Mouse (Mus musculus) liver, embryonic 13.5 days (tissue): ENCODE measurements around the gene Acp7. TPM values are rescaled to one million over a fixed set of nuclear protein-coding genes. Genes with fewer than 3 reads are reported as not detected.
"Not testable (repeated sequence)": the region's sequence is repeated elsewhere in the genome, so short reads cannot be mapped to it uniquely, and the experiment has no call there.

Source experiments
- ATAC-seq: fragments of 200-750 bp; cut with Nextera tagmentation; 2 replicates; pipeline ENCODE4 v1.8.0; 2017; ENCODE audit warnings: low read depth, mild to moderate bottlenecking, moderate number of reproducible peaks, moderate library complexity
- DNase-seq: peaks from one replicate; pipeline ENCODE4 v3.0.0; 2022
- H3K27ac ChIP-seq: fragments of 300-500 bp; sonication (generic); 2 replicates; pipeline ENCODE4 v1.5.1; 2015; ENCODE audit warnings: moderate library complexity, mild to moderate bottlenecking, inconsistent platforms
- H3K27me3 ChIP-seq: fragments of 300-500 bp; sonication (generic); 2 replicates; pipeline ENCODE4 v1.6.1; 2015; ENCODE audit warnings: mild to moderate bottlenecking, inconsistent platforms
- H3K36me3 ChIP-seq: fragments of 300-500 bp; sonication (generic); 2 replicates; pipeline ENCODE4 v1.6.1; 2015; ENCODE audit warnings: mild to moderate bottlenecking, inconsistent platforms
- H3K4me1 ChIP-seq: fragments of 300-500 bp; sonication (generic); replicated peaks from 2 replicates; pipeline ENCODE4 v1.6.1; 2015; ENCODE audit warnings: inconsistent platforms
- H3K4me2 ChIP-seq: fragments of 300-500 bp; sonication (generic); 2 replicates; pipeline ENCODE4 v1.6.1; 2015; ENCODE audit warnings: inconsistent platforms, mild to moderate bottlenecking, moderate library complexity
- H3K4me3 ChIP-seq: fragments of 300-500 bp; sonication (generic); replicated peaks from 2 replicates; pipeline ENCODE4 v1.5.1; 2015; ENCODE audit warnings: mild to moderate bottlenecking, inconsistent platforms
- H3K9ac ChIP-seq: fragments of 300-500 bp; sonication (generic); 2 replicates; pipeline ENCODE4 v1.6.1; 2015; ENCODE audit warnings: mild to moderate bottlenecking, inconsistent platforms
- H3K9me3 ChIP-seq: fragments of 300-500 bp; sonication (generic); replicated peaks from 2 replicates; pipeline ENCODE4 v1.6.1; 2016; ENCODE audit warnings: inconsistent platforms
- WGBS: fragments of 180-500 bp; shearing (Covaris S2); methylation state at CpG from one replicate; pipeline ENCODE4 v1.1.7; 2015; ENCODE audit not compliant: insufficient replicate concordance; 5-methylcytosine and 5-hydroxymethylcytosine counted together
- polyA plus RNA-seq: library from polyadenylated mRNA; unstranded; fragments of >200 nt; fragmentation: Nextera tagmentation; extraction: Ambion mirVana; gene quantifications from 2 replicates; pipeline ENCODE4 v1.2.1, GENCODE M21; 2015

The Acp7 gene
- not detected in 2 replicates for polyA plus RNA-seq

GRCm38 (mm10) chr7:28631073-28631472, at the start of gene Acp7:
Gene Acp7 (minus strand): TSS chr7:28631332.
- no peak within 1 kb of the TSS for H3K27ac ChIP-seq
- no peak within 1 kb of the TSS for H3K4me2 ChIP-seq
- H3K36me3 ChIP-seq = no peaks in the 10 kb centered on the region
- H3K27me3 ChIP-seq = peaks cover 38% of the 10 kb centered on the region
- no peaks in the 10 kb centered on the region for H3K4me1 ChIP-seq
- ATAC-seq (no peak), DNase-seq (no peak)
- 24% methylated on average over 10 of the region's 10 CpGs for WGBS
- H3K9me3 ChIP-seq = no peaks in the 10 kb centered on the region
- no peak within 1 kb of the TSS for H3K4me3 ChIP-seq
- no peak within 1 kb of the TSS for H3K9ac ChIP-seq

GRCm38 (mm10) chr7:28677624-28678023, 46.5 kb upstream of the Acp7 start:
- Histone ChIP-seq H3K27ac (no peak overlapping the region), H3K9ac (no peak overlapping the region), H3K27me3 (no peaks in the 10 kb centered on the region), H3K4me2 (no peak overlapping the region), H3K4me3 (no peak overlapping the region), H3K36me3 (no peaks in the 10 kb centered on the region), H3K4me1 (no peaks in the 10 kb centered on the region), H3K9me3 (no peaks in the 10 kb centered on the region)
- ATAC-seq = no peak
- WGBS = 72% methylated on average over 8 of the region's 8 CpGs
- DNase-seq = no peak

GRCm38 (mm10) chr7:28676811-28677541, 45.8 kb upstream of the Acp7 start:
- ATAC-seq (no peak), DNase-seq (no peak)
- WGBS = 62% methylated on average over 13 of the region's 13 CpGs
- Histone ChIP-seq H3K4me1 (no peaks in the 10 kb centered on the region), H3K4me2 (no peak overlapping the region), H3K36me3 (no peaks in the 10 kb centered on the region), H3K9me3 (no peaks in the 10 kb centered on the region), H3K9ac (no peak overlapping the region), H3K27ac (no peak overlapping the region), H3K4me3 (no peak overlapping the region), H3K27me3 (no peaks in the 10 kb centered on the region)

GRCm38 (mm10) chr7:28675746-28676145, 44.6 kb upstream of the Acp7 start:
- Histone ChIP-seq H3K27me3 (no peaks in the 10 kb centered on the region), H3K36me3 (no peaks in the 10 kb centered on the region), H3K4me1 (no peaks in the 10 kb centered on the region), H3K4me2 (no peak overlapping the region), H3K9me3 (no peaks in the 10 kb centered on the region), H3K9ac (no peak overlapping the region), H3K4me3 (no peak overlapping the region), H3K27ac (no peak overlapping the region)
- no peak for ATAC-seq
- DNase-seq = no peak
- 30% methylated on average over 11 of the region's 11 CpGs for WGBS

- Histone ChIP-seq H3K4me3 (no peak overlapping the region), H3K4me1 (no peaks in the 10 kb centered on the region), H3K4me2 (peak overlapping the region; percentile 14), H3K27me3 (no peaks in the 10 kb centered on the region), H3K36me3 (no peaks in the 10 kb centered on the region), H3K9ac (no peak overlapping the region), H3K9me3 (no peaks in the 10 kb centered on the region), H3K27ac (no peak overlapping the region)
- WGBS = 56% methylated on average over 9 of the region's 9 CpGs
- no peak for DNase-seq
- ATAC-seq = no peak
These were observed 43.9 kb upstream of the Acp7 start for GRCm38 (mm10) chr7:28674994-28675393.

- not testable (repeated sequence) for ATAC-seq, H3K4me3 ChIP-seq, H3K4me1 ChIP-seq, H3K9ac ChIP-seq, H3K4me2 ChIP-seq, H3K27me3 ChIP-seq, H3K36me3 ChIP-seq, H3K27ac ChIP-seq, DNase-seq, H3K9me3 ChIP-seq
- WGBS = 48% methylated on average over 5 of the region's 5 CpGs
These were observed 41.7 kb upstream of the Acp7 start for GRCm38 (mm10) chr7:28672786-28673185.

GRCm38 (mm10) chr7:28672276-28672675, 41.1 kb upstream of the Acp7 start:
- DNase-seq (no peak), ATAC-seq (no peak)
- H3K4me1 ChIP-seq = no peaks in the 10 kb centered on the region
- no peak overlapping the region for H3K27ac ChIP-seq
- H3K36me3 ChIP-seq = no peaks in the 10 kb centered on the region
- WGBS = 72% methylated on average over 5 of the region's 5 CpGs
- H3K4me2 ChIP-seq = no peak overlapping the region
- no peaks in the 10 kb centered on the region for H3K27me3 ChIP-seq
- H3K9me3 ChIP-seq = no peaks in the 10 kb centered on the region
- H3K9ac ChIP-seq = no peak overlapping the region
- H3K4me3 ChIP-seq = no peak overlapping the region

GRCm38 (mm10) chr7:28671172-28671571, 40.0 kb upstream of the Acp7 start:
- H3K4me2 ChIP-seq = no peak overlapping the region
- WGBS = 19% methylated on average over 4 of the region's 4 CpGs
- DNase-seq (no peak), ATAC-seq (no peak)
- no peaks in the 10 kb centered on the region for H3K9me3 ChIP-seq
- no peaks in the 10 kb centered on the region for H3K36me3 ChIP-seq
- H3K27ac ChIP-seq = no peak overlapping the region
- no peaks in the 10 kb centered on the region for H3K4me1 ChIP-seq
- no peak overlapping the region for H3K4me3 ChIP-seq
- H3K9ac ChIP-seq = no peak overlapping the region
- H3K27me3 ChIP-seq = no peaks in the 10 kb centered on the region

GRCm38 (mm10) chr7:28665620-28666579, 34.8 kb upstream of the Acp7 start:
- Histone ChIP-seq H3K27ac (no peak overlapping the region), H3K4me1 (no peaks in the 10 kb centered on the region), H3K9ac (no peak overlapping the region), H3K27me3 (peaks cover 23% of the 10 kb centered on the region; the same call in 1 of the 2 replicates), H3K4me2 (no peak overlapping the region), H3K9me3 (no peaks in the 10 kb centered on the region), H3K4me3 (no peak overlapping the region), H3K36me3 (no peaks in the 10 kb centered on the region)
- ATAC-seq (no peak), DNase-seq (no peak)
- 14% methylated on average over 15 of the region's 15 CpGs for WGBS

GRCm38 (mm10) chr7:28656430-28656829, 25.3 kb upstream of the Acp7 start:
- H3K4me2 ChIP-seq = no peak overlapping the region
- WGBS = 58% methylated on average over 4 of the region's 4 CpGs
- H3K27ac ChIP-seq = no peak overlapping the region
- no peaks in the 10 kb centered on the region for H3K4me1 ChIP-seq
- no peak for DNase-seq
- no peaks in the 10 kb centered on the region for H3K27me3 ChIP-seq
- H3K9me3 ChIP-seq = no peaks in the 10 kb centered on the region
- no peaks in the 10 kb centered on the region for H3K36me3 ChIP-seq
- no peak overlapping the region for H3K9ac ChIP-seq
- no peak for ATAC-seq
- H3K4me3 ChIP-seq = no peak overlapping the region

- Histone ChIP-seq H3K4me3 (no peak overlapping the region), H3K27me3 (no peaks in the 10 kb centered on the region), H3K9me3 (no peaks in the 10 kb centered on the region), H3K36me3 (no peaks in the 10 kb centered on the region), H3K9ac (no peak overlapping the region), H3K4me1 (0 out of 2 replicates have a peak, but pooled peaks cover 3% of the 10 kb centered on the region), H3K4me2 (no peak overlapping the region), H3K27ac (no peak overlapping the region)
- no peak for ATAC-seq
- 74% methylated on average over 2 of the region's 2 CpGs for WGBS
- DNase-seq = no peak
These were observed 20.0 kb upstream of the Acp7 start for GRCm38 (mm10) chr7:28651157-28651556.
